Mouse (Mus musculus) liver, embryonic 14.5 days (tissue): ENCODE measurements at regions not wholly inside any gene's neighbourhood (a gene's known extent, or its start where the extent isn't known, plus 50 kb on each side); places are given as distances from the start of the nearest gene placed in this dataset.

ENCODE experiments used
- ATAC-seq: fragments of 200-750 bp; cut with Nextera tagmentation; 2 replicates; pipeline ENCODE4 v1.8.0; 2017; ENCODE audit warnings: moderate number of reproducible peaks, mild to moderate bottlenecking, moderate library complexity; ENCODE audit not compliant: insufficient read depth
- DNase-seq, 3 experiments: peaks; one replicate each; pipeline ENCODE4 v3.0.0-alpha.2; 2012 to 2013; ENCODE audit warnings: low read depth in 3 of 3, low spot score in 3 of 3
- H3K27ac ChIP-seq: fragments of 300-500 bp; sonication (generic); 2 replicates; pipeline ENCODE4 v1.5.1; 2014; ENCODE audit warnings: moderate library complexity, mild to moderate bottlenecking, control low read depth, inconsistent platforms
- H3K27me3 ChIP-seq: fragments of 300-500 bp; sonication (generic); 2 replicates; pipeline ENCODE4 v1.6.1; 2014; ENCODE audit warnings: mild to moderate bottlenecking, low read length, moderate library complexity; ENCODE audit not compliant: control insufficient read depth, insufficient read depth
- H3K36me3 ChIP-seq: fragments of 300-500 bp; sonication (generic); replicated peaks from 2 replicates; pipeline ENCODE4 v1.6.1; 2014; ENCODE audit warnings: low read depth; ENCODE audit not compliant: control insufficient read depth, insufficient read depth
- H3K4me1 ChIP-seq, 2 experiments: fragments of 200-500 bp in 1 of 2; fragments of 300-500 bp in 1 of 2; sonication (generic) in 1 of 2; replicated peaks; 2 replicates each; pipeline ENCODE4 v1.6.1; 2012 to 2014; ENCODE audit warnings: antibody characterized with exemption in 1 of 2, inconsistent platforms in 1 of 2, low read length in 1 of 2; ENCODE audit not compliant: control insufficient read depth in 2 of 2, insufficient read depth in 2 of 2
- H3K4me2 ChIP-seq: fragments of 300-500 bp; sonication (generic); 2 replicates; pipeline ENCODE4 v1.6.1; 2014; ENCODE audit warnings: low read depth, mild to moderate bottlenecking, control low read depth, moderate library complexity
- H3K4me3 ChIP-seq, 2 experiments: fragments of 200-500 bp in 1 of 2; fragments of 300-500 bp in 1 of 2; sonication (generic) in 1 of 2; 2 replicates each; pipeline ENCODE4 v1.5.1; 2012 to 2014; ENCODE audit warnings: low read depth in 2 of 2, low read length in 2 of 2, mild to moderate bottlenecking in 2 of 2, control low read depth in 1 of 2, inconsistent platforms in 1 of 2, moderate library complexity in 1 of 2; ENCODE audit not compliant: insufficient read depth in 1 of 2
- H3K9ac ChIP-seq: fragments of 300-500 bp; sonication (generic); replicated peaks from 2 replicates; pipeline ENCODE4 v1.6.1; 2014; ENCODE audit warnings: mild to moderate bottlenecking, control low read depth, moderate library complexity
- H3K9me3 ChIP-seq: fragments of 300-500 bp; sonication (generic); 2 replicates; pipeline ENCODE4 v1.6.1; 2016; ENCODE audit warnings: low read length, mixed read lengths; ENCODE audit not compliant: control insufficient read depth
- CTCF ChIP-seq: IDR thresholded peaks from 2 replicates; pipeline ENCODE4 v1.5.1; 2016; ENCODE audit warnings: antibody characterized with exemption, low read depth, control low read depth
- EP300 ChIP-seq: IDR thresholded peaks from 2 replicates; pipeline ENCODE4 v1.6.1; 2016; ENCODE audit warnings: antibody characterized with exemption, low read depth
- WGBS: fragments of 180-500 bp; shearing (Covaris S2); extraction: QIAGEN DNeasy Blood & Tissue Kit; methylation state at CpG from one replicate; pipeline ENCODE4 v1.1.7; 2014; ENCODE audit not compliant: insufficient replicate concordance; 5-methylcytosine and 5-hydroxymethylcytosine counted together

DNA sequence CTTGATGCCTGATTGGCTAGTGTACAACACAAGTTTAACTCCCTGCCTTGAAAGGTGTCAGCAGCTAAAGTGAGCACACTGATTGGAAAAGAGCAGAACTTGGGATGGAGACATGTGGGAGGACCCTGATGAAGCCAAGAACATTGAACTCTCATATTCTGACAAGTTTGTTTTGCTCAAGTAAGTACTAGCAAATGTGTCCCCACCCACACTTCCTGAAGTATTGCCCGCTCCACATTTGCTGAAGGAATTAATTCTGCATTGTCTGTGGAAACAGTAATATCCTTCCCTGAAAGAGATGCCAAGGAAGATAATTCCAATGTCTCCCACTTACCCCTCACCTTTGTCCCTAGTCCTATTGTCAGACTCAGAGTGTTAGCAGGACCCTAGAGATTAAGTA, 596.3 kb upstream of the Adamts9 start:
- WGBS: 72% methylated on average over 1 of the region's 1 CpGs
- DNase-seq: no peak
- no peak for ATAC-seq
- Histone ChIP-seq H3K4me3 (no peak overlapping the region), H3K36me3 (no peaks in the 10 kb centered on the region), H3K4me1 (no peaks in the 10 kb centered on the region), H3K9ac (no peak overlapping the region), H3K27me3 (no peaks in the 10 kb centered on the region), H3K27ac (no peak overlapping the region), H3K9me3 (no peaks in the 10 kb centered on the region), H3K4me2 (no peak overlapping the region)
- TF ChIP-seq CTCF: no peak
- no peak for TF ChIP-seq EP300

DNA sequence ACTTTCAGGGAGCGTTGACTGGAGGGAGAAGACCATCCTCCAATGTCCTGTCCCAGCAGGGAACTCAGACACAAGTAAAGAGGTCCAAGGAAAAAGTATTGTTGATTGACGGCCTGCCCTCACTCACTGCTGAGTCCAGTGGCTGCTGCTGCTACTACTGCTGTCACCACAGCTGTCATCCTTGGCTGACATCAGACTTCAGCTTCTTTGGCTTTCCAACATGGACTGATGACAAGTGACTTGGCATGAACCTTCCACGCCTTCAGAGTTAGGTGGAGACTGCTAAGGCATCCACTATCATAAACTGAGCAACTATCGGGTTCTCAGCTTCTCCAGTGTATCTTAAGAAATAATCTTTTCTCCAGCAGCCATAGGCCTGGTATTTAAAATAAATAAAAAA, 595.9 kb upstream of the Adamts9 start:
- Histone ChIP-seq H3K9ac (no peak overlapping the region), H3K36me3 (no peaks in the 10 kb centered on the region), H3K4me1 (no peaks in the 10 kb centered on the region), H3K27me3 (no peaks in the 10 kb centered on the region), H3K9me3 (no peaks in the 10 kb centered on the region), H3K4me3 (no peak overlapping the region), H3K4me2 (no peak overlapping the region), H3K27ac (no peak overlapping the region)
- WGBS: 60% methylated on average over 4 of the region's 4 CpGs
- DNase-seq (no peak), ATAC-seq (no peak)
- no peak for TF ChIP-seq CTCF
- TF ChIP-seq EP300: no peak

GRCm38 (mm10) chr6:93537971-93538370, 594.7 kb upstream of the Adamts9 start:
- 56% methylated on average over 1 of the region's 1 CpGs for WGBS
- DNase-seq: no peak
- no peak for ATAC-seq
- Histone ChIP-seq H3K9ac (no peak overlapping the region), H3K4me3 (no peak overlapping the region), H3K27me3 (no peaks in the 10 kb centered on the region), H3K9me3 (no peaks in the 10 kb centered on the region), H3K36me3 (no peaks in the 10 kb centered on the region), H3K27ac (no peak overlapping the region), H3K4me2 (no peak overlapping the region), H3K4me1 (no peaks in the 10 kb centered on the region)
- no peak for TF ChIP-seq CTCF
- TF ChIP-seq EP300: no peak

DNA sequence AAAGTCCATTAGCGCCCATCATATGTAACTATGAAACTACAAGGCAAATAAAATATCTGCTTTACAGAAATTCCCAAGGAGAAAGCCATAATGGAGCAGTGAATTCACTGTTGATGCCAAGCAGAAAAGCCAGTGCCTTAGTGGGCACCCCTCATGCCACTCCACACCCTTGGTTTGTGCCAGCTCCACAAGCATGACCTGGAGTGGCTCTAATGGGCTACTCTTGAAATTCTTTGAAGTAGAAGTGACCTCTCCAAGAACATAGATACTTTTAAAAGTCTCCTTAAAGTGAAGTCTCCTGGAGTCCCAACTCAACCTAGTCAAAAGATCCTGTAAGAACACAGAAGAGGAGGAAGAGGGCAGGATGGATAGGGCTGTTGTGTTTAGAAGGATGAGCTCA, 593.8 kb upstream of the Adamts9 start:
- H3K27ac ChIP-seq: no peak overlapping the region
- H3K4me2 ChIP-seq: no peak overlapping the region
- no peak overlapping the region for H3K4me3 ChIP-seq
- ATAC-seq (no peak), DNase-seq (no peak)
- TF ChIP-seq CTCF (no peak), EP300 (no peak)
- 69% methylated on average over 1 of the region's 1 CpGs for WGBS
- no peaks in the 10 kb centered on the region for H3K9me3 ChIP-seq
- H3K27me3 ChIP-seq: no peaks in the 10 kb centered on the region
- no peaks in the 10 kb centered on the region for H3K36me3 ChIP-seq
- H3K4me1 ChIP-seq: no peaks in the 10 kb centered on the region
- H3K9ac ChIP-seq: no peak overlapping the region

GRCm38 (mm10) chr6:93513818-93514217, 570.5 kb upstream of the Adamts9 start:
- TF ChIP-seq CTCF (no peak), EP300 (no peak)
- Histone ChIP-seq H3K4me3 (no peak overlapping the region), H3K9me3 (no peaks in the 10 kb centered on the region), H3K27ac (no peak overlapping the region), H3K36me3 (no peaks in the 10 kb centered on the region), H3K4me2 (no peak overlapping the region), H3K27me3 (no peaks in the 10 kb centered on the region), H3K9ac (no peak overlapping the region), H3K4me1 (no peaks in the 10 kb centered on the region)
- ATAC-seq (no peak), DNase-seq (no peak)
- WGBS: 65% methylated on average over 2 of the region's 2 CpGs
